Mouse (Mus musculus) liver, embryonic 14.5 days (tissue): ENCODE data around the gene Myo10. TPM values are rescaled to one million over a fixed set of nuclear protein-coding genes. Genes with fewer than 3 reads are reported as not detected.

ENCODE experiments used
- ATAC-seq: fragments of 200-750 bp; cut with Nextera tagmentation; 2 replicates; pipeline ENCODE4 v1.8.0; 2017; ENCODE audit warnings: moderate number of reproducible peaks, mild to moderate bottlenecking, moderate library complexity; ENCODE audit not compliant: insufficient read depth
- DNase-seq, 3 experiments: peaks; one replicate each; pipeline ENCODE4 v3.0.0-alpha.2; 2012 to 2013; ENCODE audit warnings: low read depth in 3 of 3, low spot score in 3 of 3
- H3K27ac ChIP-seq: fragments of 300-500 bp; sonication (generic); 2 replicates; pipeline ENCODE4 v1.5.1; 2014; ENCODE audit warnings: moderate library complexity, mild to moderate bottlenecking, control low read depth, inconsistent platforms
- H3K27me3 ChIP-seq: fragments of 300-500 bp; sonication (generic); 2 replicates; pipeline ENCODE4 v1.6.1; 2014; ENCODE audit warnings: mild to moderate bottlenecking, low read length, moderate library complexity; ENCODE audit not compliant: control insufficient read depth, insufficient read depth
- H3K36me3 ChIP-seq: fragments of 300-500 bp; sonication (generic); replicated peaks from 2 replicates; pipeline ENCODE4 v1.6.1; 2014; ENCODE audit warnings: low read depth; ENCODE audit not compliant: control insufficient read depth, insufficient read depth
- H3K4me1 ChIP-seq, 2 experiments: fragments of 200-500 bp in 1 of 2; fragments of 300-500 bp in 1 of 2; sonication (generic) in 1 of 2; replicated peaks; 2 replicates each; pipeline ENCODE4 v1.6.1; 2012 to 2014; ENCODE audit warnings: antibody characterized with exemption in 1 of 2, inconsistent platforms in 1 of 2, low read length in 1 of 2; ENCODE audit not compliant: control insufficient read depth in 2 of 2, insufficient read depth in 2 of 2
- H3K4me2 ChIP-seq: fragments of 300-500 bp; sonication (generic); 2 replicates; pipeline ENCODE4 v1.6.1; 2014; ENCODE audit warnings: low read depth, mild to moderate bottlenecking, control low read depth, moderate library complexity
- H3K4me3 ChIP-seq, 2 experiments: fragments of 200-500 bp in 1 of 2; fragments of 300-500 bp in 1 of 2; sonication (generic) in 1 of 2; 2 replicates each; pipeline ENCODE4 v1.5.1; 2012 to 2014; ENCODE audit warnings: low read depth in 2 of 2, low read length in 2 of 2, mild to moderate bottlenecking in 2 of 2, control low read depth in 1 of 2, inconsistent platforms in 1 of 2, moderate library complexity in 1 of 2; ENCODE audit not compliant: insufficient read depth in 1 of 2
- H3K9ac ChIP-seq: fragments of 300-500 bp; sonication (generic); replicated peaks from 2 replicates; pipeline ENCODE4 v1.6.1; 2014; ENCODE audit warnings: mild to moderate bottlenecking, control low read depth, moderate library complexity
- H3K9me3 ChIP-seq: fragments of 300-500 bp; sonication (generic); 2 replicates; pipeline ENCODE4 v1.6.1; 2016; ENCODE audit warnings: low read length, mixed read lengths; ENCODE audit not compliant: control insufficient read depth
- CTCF ChIP-seq: IDR thresholded peaks from 2 replicates; pipeline ENCODE4 v1.5.1; 2016; ENCODE audit warnings: antibody characterized with exemption, low read depth, control low read depth
- EP300 ChIP-seq: IDR thresholded peaks from 2 replicates; pipeline ENCODE4 v1.6.1; 2016; ENCODE audit warnings: antibody characterized with exemption, low read depth
- WGBS: fragments of 180-500 bp; shearing (Covaris S2); extraction: QIAGEN DNeasy Blood & Tissue Kit; methylation state at CpG from one replicate; pipeline ENCODE4 v1.1.7; 2014; ENCODE audit not compliant: insufficient replicate concordance; 5-methylcytosine and 5-hydroxymethylcytosine counted together
- polyA plus RNA-seq, 2 experiments: library from polyadenylated mRNA; depleted of rRNA in 1 of 2; stranded (reverse) in 1 of 2; unstranded in 1 of 2; fragments of >200 nt; fragmentation: Nextera tagmentation in 1 of 2; extraction: Ambion mirVana in 1 of 2; gene quantifications; 2 replicates each; pipeline versions ENCODE4 v1.2.1 to v1.2.3; 2012 to 2014

Gene Myo10
- polyA plus RNA-seq, 2 experiments: 2.6 to 2.9 TPM

- no peak overlapping the region for H3K4me3 ChIP-seq
- no peaks in the 10 kb centered on the region for H3K4me1 ChIP-seq
- no peaks in the 10 kb centered on the region for H3K27me3 ChIP-seq
- TF ChIP-seq EP300: no peak
- no peak overlapping the region for H3K27ac ChIP-seq
- H3K9me3 ChIP-seq: no peaks in the 10 kb centered on the region
- 77% methylated on average over 23 of the region's 23 CpGs for WGBS
- DNase-seq (no peak), ATAC-seq (no peak)
- H3K9ac ChIP-seq: no peak overlapping the region
- H3K36me3 ChIP-seq: no peaks in the 10 kb centered on the region
- H3K4me2 ChIP-seq: no peak overlapping the region
Observed at GRCm38 (mm10) chr15:25779522-25780191, 157.3 kb downstream of the Myo10 start.

DNA sequence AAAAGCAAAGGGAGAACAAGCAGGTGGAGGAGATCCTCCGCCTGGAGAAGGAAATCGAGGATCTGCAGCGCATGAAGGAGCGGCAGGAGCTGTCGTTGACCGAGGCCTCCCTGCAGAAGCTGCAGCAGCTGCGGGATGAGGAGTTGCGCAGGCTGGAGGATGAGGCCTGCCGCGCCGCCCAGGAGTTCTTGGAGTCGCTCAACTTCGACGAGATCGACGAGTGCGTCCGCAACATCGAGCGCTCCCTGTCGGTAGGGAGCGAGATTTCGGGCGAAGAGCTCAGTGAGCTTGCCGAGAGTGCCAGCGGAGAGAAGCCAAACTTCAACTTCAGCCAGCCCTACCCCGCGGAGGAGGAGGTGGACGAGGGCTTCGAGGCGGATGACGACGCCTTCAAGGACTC, 158.7 kb downstream of the Myo10 start:
- no peak overlapping the region for H3K27ac ChIP-seq
- no peak for ATAC-seq
- no peaks in the 10 kb centered on the region for H3K27me3 ChIP-seq
- H3K9me3 ChIP-seq: no peaks in the 10 kb centered on the region
- H3K4me2 ChIP-seq: no peak overlapping the region
- no peak for DNase-seq
- H3K4me3 ChIP-seq: no peak overlapping the region
- TF ChIP-seq CTCF (no peak), EP300 (no peak)
- WGBS: 83% methylated on average over 33 of the region's 33 CpGs
- no peaks in the 10 kb centered on the region for H3K36me3 ChIP-seq
- H3K9ac ChIP-seq: no peak overlapping the region
- H3K4me1 ChIP-seq: no peaks in the 10 kb centered on the region

DNA sequence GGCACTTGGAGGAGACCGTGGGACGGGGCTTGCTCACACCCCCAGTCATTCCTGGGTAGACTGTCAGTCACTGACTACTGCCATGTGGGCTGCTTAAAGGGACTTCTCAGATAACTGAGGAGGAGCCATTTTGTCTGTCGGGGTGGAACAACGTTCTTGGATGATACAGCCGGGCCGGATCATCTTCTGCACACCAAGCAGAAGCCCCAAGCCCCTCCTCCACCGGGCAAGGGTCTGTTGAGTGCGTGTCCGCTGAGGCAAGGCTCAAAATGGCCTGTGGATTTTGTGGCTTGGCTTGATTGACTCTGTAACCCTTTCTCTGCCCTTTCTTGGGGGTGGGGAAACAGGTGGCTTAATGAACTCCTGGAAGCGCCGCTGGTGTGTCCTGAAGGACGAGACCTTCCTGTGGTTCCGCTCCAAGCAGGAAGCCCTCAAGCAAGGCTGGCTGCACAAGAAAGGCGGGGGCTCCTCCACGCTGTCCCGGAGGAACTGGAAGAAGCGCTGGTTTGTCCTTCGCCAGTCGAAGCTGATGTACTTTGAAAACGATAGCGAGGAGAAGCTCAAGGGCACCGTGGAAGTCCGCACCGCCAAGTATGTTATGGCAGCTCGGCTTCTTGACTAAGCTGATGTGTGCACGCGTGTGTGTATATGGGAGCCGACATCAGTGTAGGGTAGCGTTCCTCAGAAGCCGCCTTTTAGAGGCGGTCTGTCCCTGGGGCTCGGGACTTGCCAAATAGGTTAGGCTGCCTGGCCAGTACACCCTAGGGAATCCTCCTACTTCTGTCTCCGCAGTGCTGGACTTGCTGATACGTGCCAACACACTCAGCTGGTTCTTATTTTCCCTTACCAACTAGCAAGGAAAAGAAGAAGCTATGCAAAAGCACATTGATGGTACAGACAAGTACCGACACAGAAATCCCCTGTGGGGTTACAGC, 163.4 kb downstream of the Myo10 start:
- Histone ChIP-seq H3K27me3 (no peaks in the 10 kb centered on the region), H3K36me3 (no peaks in the 10 kb centered on the region), H3K9ac (no peak overlapping the region), H3K4me1 (no peaks in the 10 kb centered on the region), H3K4me2 (no peak overlapping the region), H3K27ac (no peak overlapping the region), H3K4me3 (no peak overlapping the region), H3K9me3 (no peaks in the 10 kb centered on the region)
- 78% methylated on average over 35 of the region's 35 CpGs for WGBS
- DNase-seq (no peak), ATAC-seq (no peak)
- TF ChIP-seq EP300 (no peak), CTCF (no peak)

- 69% methylated on average over 9 of the region's 9 CpGs for WGBS
- no peak overlapping the region for H3K4me3 ChIP-seq
- no peak for TF ChIP-seq EP300
- no peak for TF ChIP-seq CTCF
- DNase-seq: no peak
- H3K27ac ChIP-seq: no peak overlapping the region
- no peaks in the 10 kb centered on the region for H3K4me1 ChIP-seq
- H3K9ac ChIP-seq: no peak overlapping the region
- no peak overlapping the region for H3K4me2 ChIP-seq
- H3K9me3 ChIP-seq: no peaks in the 10 kb centered on the region
- ATAC-seq: no peak
- H3K36me3 ChIP-seq: no peaks in the 10 kb centered on the region
- H3K27me3 ChIP-seq: no peaks in the 10 kb centered on the region
Observed at GRCm38 (mm10) chr15:25787406-25787805, 165.1 kb downstream of the Myo10 start.

GRCm38 (mm10) chr15:25787965-25788364, 165.6 kb downstream of the Myo10 start:
- no peak for ATAC-seq
- TF ChIP-seq CTCF: no peak
- TF ChIP-seq EP300: no peak
- DNase-seq: no peak
- H3K4me1 ChIP-seq: no peaks in the 10 kb centered on the region
- no peaks in the 10 kb centered on the region for H3K9me3 ChIP-seq
- no peak overlapping the region for H3K9ac ChIP-seq
- no peaks in the 10 kb centered on the region for H3K36me3 ChIP-seq
- H3K27me3 ChIP-seq: no peaks in the 10 kb centered on the region
- H3K27ac ChIP-seq: no peak overlapping the region
- 78% methylated on average over 8 of the region's 8 CpGs for WGBS
- H3K4me2 ChIP-seq: no peak overlapping the region
- H3K4me3 ChIP-seq: no peak overlapping the region
